Mouse (Mus musculus) ZHBTc4 (cell line): ENCODE measurements around the gene Mreg.

Experiments
- DNase-seq: peaks from one replicate; pipeline ENCODE4 v3.0.0-alpha.2; 2011; ENCODE audit warnings: low read depth, low spot score

Mreg gene

GRCm38 (mm10) chr1:72227546-72227945 is 15.4 kb upstream of the Mreg start:
- DNase-seq: no peak

DNA sequence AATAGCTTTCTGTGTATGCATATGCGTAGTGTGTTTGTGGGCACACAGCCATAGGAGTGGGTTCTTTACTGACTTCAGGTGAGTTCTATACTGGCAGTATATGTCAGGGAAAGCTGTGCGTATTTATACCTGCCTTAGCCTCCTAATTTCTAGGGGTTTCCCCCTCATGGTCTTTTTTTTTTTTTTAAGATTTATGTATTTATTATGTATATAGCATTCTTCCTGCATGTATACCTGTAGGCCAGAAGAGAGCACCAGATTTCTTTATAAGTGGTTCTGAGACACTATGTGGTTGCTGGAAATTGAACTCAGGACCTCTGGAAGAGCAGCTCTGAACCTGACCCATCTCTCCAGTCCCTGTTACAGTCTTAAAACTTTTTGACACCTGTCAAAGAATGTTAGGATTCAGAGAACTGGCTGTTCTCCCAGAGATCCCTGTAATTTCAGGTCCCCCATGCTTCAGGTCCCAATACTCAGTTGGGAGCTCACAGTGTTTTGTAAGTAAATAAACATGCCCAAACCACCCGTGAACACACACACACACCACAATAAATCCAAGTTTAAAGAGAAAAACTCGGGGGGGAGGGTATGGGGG is 14.9 kb upstream of the Mreg start:
- peak; percentile 61 for DNase-seq

DNA sequence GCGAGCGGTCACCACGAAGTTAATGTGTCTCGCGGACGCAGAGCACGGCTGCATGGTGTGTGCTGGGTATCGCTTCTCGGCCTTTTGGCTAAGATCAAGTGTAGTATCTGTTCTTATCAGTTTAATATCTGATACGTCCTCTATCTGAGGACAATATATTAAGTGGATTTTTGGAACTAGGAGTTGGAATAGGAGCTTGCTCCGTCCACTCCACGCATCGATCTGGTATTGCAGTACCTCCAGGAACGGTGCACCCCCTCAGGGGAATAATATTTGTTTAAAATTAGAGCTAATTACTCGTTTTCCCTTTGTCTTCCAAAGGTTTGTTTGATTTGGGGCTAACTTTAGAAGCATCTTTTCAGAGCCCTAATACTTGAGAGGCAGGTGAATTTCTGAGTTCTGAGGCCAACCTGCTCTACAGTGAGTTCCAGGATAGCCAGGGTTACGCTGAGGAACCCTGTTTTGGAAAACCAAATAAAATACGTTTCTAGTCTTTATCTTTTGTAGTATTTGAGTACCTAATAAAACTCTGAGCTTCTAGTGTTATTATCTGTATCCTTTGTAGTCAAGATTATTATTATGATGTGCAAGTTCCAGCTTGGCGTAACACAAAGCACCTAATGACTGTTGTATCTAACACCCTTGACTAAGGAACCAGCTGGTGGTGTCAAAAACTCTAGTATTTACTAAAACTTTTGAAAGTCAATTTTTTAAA is 14.2 kb upstream of the Mreg start:
- peak; percentile 92 for DNase-seq

DNA sequence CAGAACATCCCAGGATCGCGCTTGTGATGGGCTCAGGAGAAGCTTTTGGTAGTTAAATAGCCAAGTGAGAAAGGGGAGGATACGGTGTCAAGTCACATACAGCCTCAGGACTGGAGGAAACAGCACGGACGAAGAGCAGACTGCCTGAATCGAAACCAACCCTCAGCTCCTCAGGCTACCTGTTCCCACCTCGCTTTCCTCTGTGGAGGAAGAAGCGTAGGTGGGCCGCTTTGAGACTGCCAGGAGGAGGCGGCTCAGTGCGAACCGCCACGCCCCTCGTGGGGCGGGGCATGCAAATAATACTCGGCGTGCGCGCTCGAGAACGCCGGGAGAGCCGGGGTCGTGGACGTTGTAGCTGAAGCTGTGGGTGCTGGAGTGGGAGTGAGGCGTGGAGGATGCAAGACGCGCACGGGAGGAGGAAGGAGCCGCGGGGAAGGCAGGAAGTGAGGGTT is 13.6 kb upstream of the Mreg start:
- DNase-seq: peak; percentile 97

GRCm38 (mm10) chr1:72225054-72225718 is 13.1 kb upstream of the Mreg start:
- no peak for DNase-seq

- peak; percentile 65 for DNase-seq
These were observed 7.9 kb upstream of the Mreg start for GRCm38 (mm10) chr1:72220008-72220407.

- no peak for DNase-seq
These were observed 7.0 kb upstream of the Mreg start for GRCm38 (mm10) chr1:72219116-72219515.

DNA sequence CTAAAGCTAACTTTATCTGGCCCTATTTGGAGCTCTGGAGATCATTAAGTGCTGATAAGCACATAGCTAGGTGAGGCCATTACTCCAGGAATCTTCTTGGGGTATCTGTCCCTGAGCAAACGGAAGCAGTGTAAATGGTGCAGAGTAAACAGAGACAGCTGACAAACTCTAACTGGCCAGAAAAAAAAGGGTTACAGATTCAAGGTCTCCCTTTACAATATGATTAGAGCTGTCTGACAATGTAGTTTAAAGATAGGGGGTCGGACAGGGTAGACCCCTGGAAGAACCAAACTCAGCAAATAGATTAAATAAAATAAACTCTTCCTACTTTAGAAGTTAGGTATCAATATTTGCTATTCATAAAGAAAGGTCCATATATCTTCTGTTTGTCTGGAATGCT is 6.5 kb upstream of the Mreg start:
- DNase-seq: no peak

DNA sequence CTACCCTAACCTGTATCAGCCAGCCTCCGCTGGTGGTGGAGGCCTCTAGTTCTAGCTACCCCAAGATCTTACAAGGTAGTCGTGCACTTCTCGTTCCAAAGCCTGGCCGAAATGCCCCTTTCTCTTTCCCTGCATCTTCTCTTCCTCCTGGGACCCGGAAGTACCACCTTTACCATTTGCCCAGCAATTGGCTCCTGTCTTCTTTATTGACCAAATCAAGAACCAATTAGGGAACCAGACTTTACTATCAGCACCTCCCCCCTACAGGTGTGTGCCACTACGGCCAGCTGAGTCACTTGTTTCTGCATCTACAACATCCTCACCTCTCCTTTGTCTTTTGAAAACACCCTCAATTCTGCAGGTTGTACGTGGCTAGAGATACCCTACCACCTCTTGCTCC is 4.7 kb upstream of the Mreg start:
- peak; percentile 72 for DNase-seq

GRCm38 (mm10) chr1:72215174-72215573 is 3.1 kb upstream of the Mreg start:
- no peak for DNase-seq

DNA sequence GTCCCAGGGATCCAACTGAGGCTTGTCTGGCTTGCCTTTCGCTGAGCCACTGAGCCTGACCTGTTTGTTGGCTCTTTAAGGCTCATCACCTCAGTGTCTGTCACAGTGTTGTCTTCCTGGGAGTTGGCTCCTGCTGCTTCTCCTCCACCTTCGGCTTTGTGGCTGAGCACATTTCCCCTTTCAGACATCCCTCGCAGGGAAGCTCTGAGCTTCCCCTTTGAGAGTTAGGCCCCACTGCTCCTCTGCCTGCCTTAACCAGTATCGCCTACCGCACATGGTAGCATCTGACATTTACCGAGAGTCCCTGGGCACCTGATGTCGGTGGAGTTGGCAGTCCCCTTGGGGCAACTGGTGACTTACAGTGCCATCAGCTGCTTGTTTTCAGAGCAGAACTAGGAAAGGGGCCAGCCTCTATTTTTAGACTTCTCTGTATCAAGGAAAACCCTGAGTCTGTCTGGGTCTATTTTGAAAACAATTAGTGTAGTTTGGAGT is 2.4 kb upstream of the Mreg start:
- DNase-seq: peak; percentile 63

DNA sequence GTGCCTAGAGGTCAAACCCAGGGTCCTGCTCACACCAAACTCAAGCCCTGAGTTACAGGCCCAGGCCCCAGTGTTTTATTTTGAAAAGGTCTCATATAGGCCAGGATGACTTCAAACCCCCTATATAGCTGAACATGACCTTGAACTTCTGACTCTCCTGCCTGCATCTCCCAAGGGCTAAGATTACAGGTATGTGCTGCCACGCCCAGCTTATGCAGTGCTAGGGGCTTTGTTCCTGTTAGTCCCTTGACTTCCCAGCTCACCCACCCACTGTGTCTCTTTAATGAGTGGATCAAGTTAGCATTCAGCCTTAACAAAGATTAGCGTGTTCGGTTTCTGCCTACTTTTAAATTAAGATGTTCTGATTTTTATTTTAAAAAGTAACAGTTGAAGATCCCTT is 1.8 kb upstream of the Mreg start:
- peak; percentile 84 for DNase-seq

DNA sequence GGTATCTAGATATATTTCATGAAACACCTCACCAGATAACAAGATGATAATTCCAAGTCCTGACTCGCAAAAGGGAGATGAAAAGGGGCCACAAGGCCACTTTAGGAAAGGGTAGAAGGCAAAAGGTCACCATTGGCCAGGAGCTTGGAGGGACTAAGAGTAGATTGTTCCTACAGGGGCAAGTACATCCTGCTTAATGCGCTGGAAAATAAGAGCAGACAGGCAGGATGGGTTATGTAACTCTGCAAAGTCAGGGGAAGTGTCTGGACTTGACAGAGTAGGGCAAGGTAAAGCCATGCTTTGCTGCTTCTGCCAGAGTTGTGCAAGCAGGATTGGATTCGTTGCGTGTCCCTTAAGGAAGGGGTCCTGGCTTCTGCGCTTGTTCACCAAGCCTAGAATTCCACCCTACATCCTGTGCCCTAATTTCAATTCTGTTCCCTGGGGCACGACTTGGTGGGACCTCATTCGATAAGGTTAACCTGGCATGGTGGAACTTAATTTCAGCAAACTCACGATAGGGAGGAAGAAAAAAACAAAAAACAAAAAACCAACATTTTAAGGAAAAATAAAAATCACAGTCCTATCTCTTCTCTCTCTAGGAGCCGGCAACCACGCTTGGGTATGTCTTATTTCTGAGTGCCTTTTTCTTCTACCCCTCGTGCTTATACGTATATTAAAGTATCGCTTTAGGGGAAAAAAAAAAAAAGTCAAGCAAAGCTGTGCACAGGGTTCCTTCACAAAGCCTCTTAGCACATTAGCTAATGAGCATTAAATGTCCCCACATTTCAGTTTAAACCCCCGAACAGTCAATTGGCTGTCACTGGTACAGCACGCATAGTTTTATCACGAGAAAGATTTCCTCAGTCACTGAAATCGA is 1.1 kb downstream of the Mreg start:
- no peak for DNase-seq

- DNase-seq: no peak
These were observed 4.0 kb downstream of the Mreg start for GRCm38 (mm10) chr1:72208095-72208494.

DNA sequence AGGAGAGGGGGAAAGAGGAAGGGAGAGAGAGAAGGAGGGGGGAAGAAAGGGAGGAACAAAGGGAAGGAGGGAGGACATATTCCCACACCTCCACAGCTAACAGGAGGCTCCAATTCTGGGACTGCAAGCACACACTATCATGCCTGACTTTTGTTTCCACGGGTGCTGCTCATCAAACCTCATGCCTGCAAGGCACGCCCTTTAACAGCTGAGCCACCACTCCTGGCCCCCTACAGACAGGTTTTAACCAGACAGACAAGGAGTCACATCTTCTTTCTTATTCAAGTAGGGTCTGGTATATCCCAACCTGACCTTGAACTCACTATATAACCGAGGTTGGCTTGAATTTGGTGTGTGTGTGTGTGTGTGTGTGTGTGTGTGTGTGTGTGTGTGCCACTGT is 7.0 kb downstream of the Mreg start:
- DNase-seq: peak; percentile 93

DNA sequence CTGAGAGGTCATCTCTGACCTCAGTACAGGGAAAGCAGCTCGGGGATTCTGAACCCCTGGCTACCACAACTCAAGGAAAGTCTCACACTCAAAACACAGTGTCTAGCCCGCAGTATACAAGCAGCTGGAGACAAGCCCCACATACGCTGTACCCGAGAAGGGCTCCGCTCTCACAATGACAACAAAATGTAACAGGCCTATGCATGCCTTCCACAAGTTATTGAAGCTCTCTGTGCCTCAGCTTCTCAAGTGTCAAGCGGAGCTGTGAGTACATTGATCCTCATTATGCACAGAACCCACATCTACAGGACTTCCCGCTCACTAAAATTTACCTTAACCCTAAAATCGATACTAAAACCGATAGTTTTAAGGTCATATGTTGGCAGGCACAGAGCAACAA is 8.9 kb downstream of the Mreg start:
- DNase-seq: no peak

DNA sequence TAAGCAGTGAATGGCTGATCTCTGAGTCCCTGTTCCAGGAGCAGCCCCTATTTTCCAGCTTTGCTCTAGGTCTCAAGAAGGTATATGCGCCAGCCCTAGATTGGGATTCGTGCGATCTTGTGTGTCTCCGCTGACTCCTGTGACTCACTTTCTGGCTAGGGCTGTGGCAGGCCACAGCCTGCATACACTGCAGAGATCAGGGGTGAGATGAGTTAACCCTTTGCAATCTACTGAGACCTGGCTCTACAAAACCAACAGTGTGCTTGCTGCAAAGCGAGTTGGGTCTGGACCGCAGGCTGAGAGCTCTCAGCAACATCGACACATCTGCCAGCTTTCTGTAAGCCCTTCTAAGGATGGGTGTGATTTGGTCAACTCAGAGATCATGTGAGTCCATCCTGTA is 9.4 kb downstream of the Mreg start:
- no peak for DNase-seq

GRCm38 (mm10) chr1:72202068-72202467 is 10.0 kb downstream of the Mreg start:
- DNase-seq: no peak

GRCm38 (mm10) chr1:72201126-72201525 is 11.0 kb downstream of the Mreg start:
- DNase-seq: no peak

DNA sequence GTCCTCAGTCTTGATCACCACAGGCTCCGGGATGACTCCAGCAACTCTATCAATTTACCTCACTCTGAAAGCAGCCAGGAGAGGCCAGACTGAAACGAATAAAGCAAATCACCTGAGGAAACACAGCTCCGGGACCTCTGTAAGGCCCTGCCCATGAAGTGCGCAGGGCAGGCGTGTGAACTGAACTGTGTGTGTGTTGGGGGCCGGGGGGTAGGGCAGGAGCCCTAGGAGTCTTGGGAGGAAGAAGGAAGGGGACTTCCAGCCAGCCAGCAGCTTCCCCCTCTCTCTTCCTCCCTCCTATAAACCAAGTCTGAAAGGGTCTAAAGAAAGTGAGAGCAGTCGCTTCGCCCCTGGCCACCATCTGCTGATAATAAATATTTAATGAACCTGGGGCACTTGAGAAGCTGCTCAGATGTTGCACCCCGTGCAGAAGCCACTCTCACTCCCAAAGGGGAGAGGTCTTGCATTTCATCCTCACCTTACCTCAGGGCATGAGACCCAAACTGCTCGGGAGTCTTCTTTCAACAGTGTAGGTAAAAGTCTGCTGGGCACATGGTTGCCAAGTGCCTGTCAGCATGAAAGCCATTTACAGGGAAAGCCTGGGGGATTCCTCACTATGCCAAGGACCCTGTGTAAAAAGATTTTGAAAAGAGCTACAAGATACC is 13.8 kb downstream of the Mreg start:
- DNase-seq: no peak

GRCm38 (mm10) chr1:72196626-72197359 is 15.3 kb downstream of the Mreg start:
- no peak for DNase-seq
